Mouse (Mus musculus) embryonic facial prominence, embryonic 10.5 days (tissue): ENCODE measurements around the gene Pou1f1. TPM values are rescaled to one million over a fixed set of nuclear protein-coding genes. Genes with fewer than 3 reads are reported as not detected.

Experiments used
- DNase-seq: peaks from one replicate; pipeline ENCODE4 v3.0.0-alpha.2; 2017; ENCODE audit warnings: low spot score
- H3K27ac ChIP-seq: fragments of 300-500 bp; sonication (generic); replicated peaks from 2 replicates; pipeline ENCODE4 v1.5.1; 2016; ENCODE audit warnings: mild to moderate bottlenecking
- H3K27me3 ChIP-seq: fragments of 300-500 bp; sonication (generic); replicated peaks from 2 replicates; pipeline ENCODE4 v1.6.1; 2016; ENCODE audit warnings: low read depth, mild to moderate bottlenecking; ENCODE audit not compliant: poor library complexity, severe bottlenecking
- H3K36me3 ChIP-seq: fragments of 300-500 bp; sonication (generic); replicated peaks from 2 replicates; pipeline ENCODE4 v1.6.1; 2016; ENCODE audit warnings: mild to moderate bottlenecking, moderate library complexity
- H3K4me1 ChIP-seq: fragments of 300-500 bp; sonication (generic); 2 replicates; pipeline ENCODE4 v1.6.1; 2016
- H3K4me3 ChIP-seq: fragments of 300-500 bp; sonication (generic); 2 replicates; pipeline ENCODE4 v1.5.1; 2016; ENCODE audit warnings: mild to moderate bottlenecking, moderate library complexity
- H3K9me3 ChIP-seq: fragments of 300-500 bp; sonication (generic); 2 replicates; pipeline ENCODE4 v1.6.1; 2016; ENCODE audit warnings: mild to moderate bottlenecking
- WGBS: fragments of 180-500 bp; shearing (Covaris S2); methylation state at CpG from one replicate; pipeline ENCODE4 v1.1.7; 2016; 5-methylcytosine and 5-hydroxymethylcytosine counted together
- polyA plus RNA-seq: library from polyadenylated mRNA; unstranded; fragments of >200 nt; fragmentation: Nextera tagmentation; extraction: Ambion mirVana; gene quantifications from 2 replicates; pipeline ENCODE4 v1.2.1, GENCODE M21; 2016

Pou1f1 gene
- not detected in 2 replicates for polyA plus RNA-seq

GRCm38 (mm10) chr16:65520211-65520610 is at the start of gene Pou1f1:
Gene Pou1f1, plus strand, starts transcription at chr16:65520511.
- no peaks in the 10 kb centered on the region for H3K36me3 ChIP-seq
- H3K9me3 ChIP-seq: no peaks in the 10 kb centered on the region
- H3K4me3 ChIP-seq: no peak within 1 kb of the TSS
- no peaks in the 10 kb centered on the region for H3K4me1 ChIP-seq
- no peaks in the 10 kb centered on the region for H3K27me3 ChIP-seq
- no peak for DNase-seq
- no peak within 1 kb of the TSS for H3K27ac ChIP-seq
- 89% methylated on average over 6 of the region's 6 CpGs for WGBS

GRCm38 (mm10) chr16:65470650-65471049 is 49.7 kb upstream of the Pou1f1 start:
- Histone ChIP-seq H3K27ac (no peak overlapping the region), H3K4me3 (no peak overlapping the region), H3K9me3 (0 out of 2 replicates have a peak, but pooled peaks cover 5% of the 10 kb centered on the region), H3K4me1 (peaks cover 10% of the 10 kb centered on the region), H3K27me3 (no peaks in the 10 kb centered on the region), H3K36me3 (no peaks in the 10 kb centered on the region)
- 48% methylated on average over 4 of the region's 4 CpGs for WGBS
- DNase-seq: no peak

GRCm38 (mm10) chr16:65472472-65473001 is 47.8 kb upstream of the Pou1f1 start:
- Histone ChIP-seq H3K4me3 (no peak overlapping the region), H3K36me3 (no peaks in the 10 kb centered on the region), H3K27ac (no peak overlapping the region), H3K4me1 (peaks cover 10% of the 10 kb centered on the region), H3K9me3 (0 out of 2 replicates have a peak, but pooled peaks cover 5% of the 10 kb centered on the region), H3K27me3 (no peaks in the 10 kb centered on the region)
- WGBS: 28% methylated on average over 5 of the region's 5 CpGs
- DNase-seq: peak; percentile 21

GRCm38 (mm10) chr16:65485726-65486125 is 34.6 kb upstream of the Pou1f1 start:
- H3K4me3 ChIP-seq: no peak overlapping the region
- WGBS: 86% methylated on average over 6 of the region's 6 CpGs
- no peaks in the 10 kb centered on the region for H3K27me3 ChIP-seq
- H3K36me3 ChIP-seq: no peaks in the 10 kb centered on the region
- H3K4me1 ChIP-seq: no peaks in the 10 kb centered on the region
- no peaks in the 10 kb centered on the region for H3K9me3 ChIP-seq
- H3K27ac ChIP-seq: no peak overlapping the region
- DNase-seq: no peak

GRCm38 (mm10) chr16:65496030-65496429 is 24.3 kb upstream of the Pou1f1 start:
- 83% methylated on average over 5 of the region's 5 CpGs for WGBS
- H3K27me3 ChIP-seq: no peaks in the 10 kb centered on the region
- H3K4me1 ChIP-seq: no peaks in the 10 kb centered on the region
- H3K27ac ChIP-seq: no peak overlapping the region
- no peaks in the 10 kb centered on the region for H3K9me3 ChIP-seq
- DNase-seq: no peak
- H3K4me3 ChIP-seq: no peak overlapping the region
- no peaks in the 10 kb centered on the region for H3K36me3 ChIP-seq

GRCm38 (mm10) chr16:65497049-65497448 is 23.3 kb upstream of the Pou1f1 start:
- H3K4me1 ChIP-seq: no peaks in the 10 kb centered on the region
- peak; percentile 43 for DNase-seq
- H3K36me3 ChIP-seq: no peaks in the 10 kb centered on the region
- 52% methylated on average over 2 of the region's 2 CpGs for WGBS
- no peak overlapping the region for H3K4me3 ChIP-seq
- H3K27ac ChIP-seq: no peak overlapping the region
- no peaks in the 10 kb centered on the region for H3K27me3 ChIP-seq
- H3K9me3 ChIP-seq: no peaks in the 10 kb centered on the region

- Histone ChIP-seq H3K36me3 (no peaks in the 10 kb centered on the region), H3K9me3 (no peaks in the 10 kb centered on the region), H3K27ac (no peak overlapping the region), H3K4me3 (no peak overlapping the region), H3K27me3 (no peaks in the 10 kb centered on the region), H3K4me1 (peaks cover 9% of the 10 kb centered on the region)
- peak; percentile 11 for DNase-seq
- WGBS: 48% methylated on average over 7 of the region's 7 CpGs
Observed at GRCm38 (mm10) chr16:65514223-65514622, 6.1 kb upstream of the Pou1f1 start.

GRCm38 (mm10) chr16:65526004-65526403 is 5.7 kb downstream of the Pou1f1 start:
- Histone ChIP-seq H3K27ac (no peak overlapping the region), H3K36me3 (no peaks in the 10 kb centered on the region), H3K4me3 (no peak overlapping the region), H3K4me1 (peaks cover 7% of the 10 kb centered on the region; the same call in 1 of the 2 replicates), H3K9me3 (no peaks in the 10 kb centered on the region), H3K27me3 (no peaks in the 10 kb centered on the region)
- no peak for DNase-seq
- WGBS: 84% methylated on average over 2 of the region's 2 CpGs

GRCm38 (mm10) chr16:65526695-65527094 is 6.4 kb downstream of the Pou1f1 start:
- H3K36me3 ChIP-seq: no peaks in the 10 kb centered on the region
- no peak for DNase-seq
- peaks cover 7% of the 10 kb centered on the region; the same call in 1 of the 2 replicates for H3K4me1 ChIP-seq
- 87% methylated on average over 5 of the region's 5 CpGs for WGBS
- no peak overlapping the region for H3K4me3 ChIP-seq
- no peaks in the 10 kb centered on the region for H3K9me3 ChIP-seq
- H3K27me3 ChIP-seq: no peaks in the 10 kb centered on the region
- no peak overlapping the region for H3K27ac ChIP-seq

GRCm38 (mm10) chr16:65529589-65529988 is 9.3 kb downstream of the Pou1f1 start:
- Histone ChIP-seq H3K27me3 (no peaks in the 10 kb centered on the region), H3K4me1 (peaks cover 7% of the 10 kb centered on the region; the same call in 1 of the 2 replicates), H3K9me3 (no peaks in the 10 kb centered on the region), H3K27ac (no peak overlapping the region), H3K4me3 (no peak overlapping the region), H3K36me3 (no peaks in the 10 kb centered on the region)
- WGBS: 5% methylated on average over 5 of the region's 5 CpGs
- DNase-seq: peak; percentile 35

GRCm38 (mm10) chr16:65531663-65532062 is 11.4 kb downstream of the Pou1f1 start:
- H3K4me1 ChIP-seq: peaks cover 7% of the 10 kb centered on the region; the same call in 1 of the 2 replicates
- H3K27ac ChIP-seq: no peak overlapping the region
- no peaks in the 10 kb centered on the region for H3K27me3 ChIP-seq
- H3K4me3 ChIP-seq: no peak overlapping the region
- no peak for DNase-seq
- no peaks in the 10 kb centered on the region for H3K9me3 ChIP-seq
- 80% methylated on average over 8 of the region's 8 CpGs for WGBS
- no peaks in the 10 kb centered on the region for H3K36me3 ChIP-seq

- H3K4me1 ChIP-seq: peaks cover 7% of the 10 kb centered on the region; the same call in 1 of the 2 replicates
- WGBS: 32% methylated on average over 12 of the region's 12 CpGs
- H3K9me3 ChIP-seq: no peaks in the 10 kb centered on the region
- no peaks in the 10 kb centered on the region for H3K36me3 ChIP-seq
- H3K4me3 ChIP-seq: no peak overlapping the region
- H3K27me3 ChIP-seq: no peaks in the 10 kb centered on the region
- peak; percentile 50 for DNase-seq
- no peak overlapping the region for H3K27ac ChIP-seq
Observed at GRCm38 (mm10) chr16:65533315-65533999, 13.1 kb downstream of the Pou1f1 start.

GRCm38 (mm10) chr16:65543676-65544293 is 23.5 kb downstream of the Pou1f1 start:
- no peak for DNase-seq
- Histone ChIP-seq H3K4me1 (no peaks in the 10 kb centered on the region), H3K4me3 (no peak overlapping the region), H3K36me3 (peaks cover 27% of the 10 kb centered on the region), H3K9me3 (no peaks in the 10 kb centered on the region), H3K27ac (no peak overlapping the region), H3K27me3 (no peaks in the 10 kb centered on the region)
- 92% methylated on average over 11 of the region's 11 CpGs for WGBS
